In genomic region chr5:74017488-74017887, GRCm38 (mm10) we compare ENCODE assay signal across 17 mouse cellular contexts. TPM values are rescaled to one million over a fixed set of nuclear protein-coding genes. Genes with fewer than 3 reads are reported as not detected.
A peak's percentile ranks its signal among the peaks of the same experiment; 100 is the strongest.
DNase-seq lines count a peak whose midpoint lies in the region; ATAC-seq and TF ChIP-seq lines count a peak whose summit lies in the region.
"Had no signal": no experiment of that assay in that cellular context is flagged by ENCODE, and none has a peak within 500 bp of the region (broad histone marks: within the 10 kb centered on the region; RNA-seq: fewer than 3 reads in every experiment).

No protein-coding gene starts in this region.

- no peak overlapping the region for H3K4me2 ChIP-seq in kidney, embryonic 15.5 days
- H3K4me2 ChIP-seq in intestine, embryonic 16.5 days (ENCODE audit: low read depth, low read length), result no peak overlapping the region
- no peak overlapping the region for H3K4me2 ChIP-seq in kidney, postnatal 0 days (ENCODE audit: low read length)
- H3K4me2 ChIP-seq: forebrain, embryonic 13.5 days; heart, embryonic 12.5 days had no signal

- peak overlapping the region; percentile 49 for H3K27ac ChIP-seq in kidney, adult 2 months (ENCODE audit: insufficient read depth, low read depth, low read length)
- H3K27ac ChIP-seq in kidney, embryonic 15.5 days, result no peak overlapping the region
- H3K27ac ChIP-seq in intestine, embryonic 16.5 days (ENCODE audit: low read length), result no peak overlapping the region
- no peak overlapping the region for H3K27ac ChIP-seq in kidney, postnatal 0 days
- H3K27ac ChIP-seq: embryonic facial prominence, embryonic 10.5 days; forebrain, embryonic 13.5 days; hindbrain, embryonic 10.5 days had no signal

- no peaks in the 10 kb centered on the region for H3K36me3 ChIP-seq in kidney, adult 2 months (ENCODE audit: control insufficient read depth, insufficient read depth, low read length)
- peaks cover 61% of the 10 kb centered on the region for H3K36me3 ChIP-seq in kidney, embryonic 15.5 days
- H3K36me3 ChIP-seq in intestine, embryonic 16.5 days (ENCODE audit: control insufficient read depth, insufficient read depth, low read length), result peaks cover 10% of the 10 kb centered on the region
- peaks cover 19% of the 10 kb centered on the region for H3K36me3 ChIP-seq in kidney, postnatal 0 days (ENCODE audit: insufficient read depth, low read length)

- peak; percentile 84 for DNase-seq in kidney, adult 2 months
- peak; percentile 27 for DNase-seq in kidney, postnatal 0 days (ENCODE audit: low spot score)
- no peak for DNase-seq in cerebellum, postnatal 14 days
- no peak for DNase-seq in layer of hippocampus, adult 9-11 months
- DNase-seq: adrenal gland, adult 2 months; adrenal gland, postnatal 25 days; cerebellum, adult 18-20 months; cerebellum, adult 9-11 months; forebrain, postnatal 0 days; gastrocnemius, postnatal 14 days had no signal

- TF ChIP-seq CTCF in kidney, adult 2 months (conservative IDR thresholded peaks at IDR 0.05; ENCODE audit: insufficient read depth, insufficient read length, low read depth, low read length), result no peak
- no peak for TF ChIP-seq CTCF in kidney, postnatal 0 days (IDR thresholded peaks at IDR 0.05; ENCODE audit: low read depth)

- TF ChIP-seq POLR2A in kidney, adult 2 months (IDR thresholded peaks at IDR 0.05; ENCODE audit: low read depth, low read length), result no peak

- peaks cover 26% of the 10 kb centered on the region for H3K4me1 ChIP-seq in kidney, adult 2 months (ENCODE audit: control insufficient read depth, insufficient read depth, low read length)
- peaks cover 12% of the 10 kb centered on the region for H3K4me1 ChIP-seq in kidney, embryonic 15.5 days
- H3K4me1 ChIP-seq in intestine, embryonic 16.5 days (ENCODE audit: control insufficient read depth, insufficient read depth, low read length), result 0 out of 2 replicates have a peak, but pooled peaks cover 3% of the 10 kb centered on the region
- H3K4me1 ChIP-seq in kidney, postnatal 0 days (replicated peaks; ENCODE audit: insufficient read depth, low read length), result 0 out of 2 replicates have a peak, but pooled peaks cover 6% of the 10 kb centered on the region

- ATAC-seq in kidney, embryonic 15.5 days (replicated peaks; ENCODE audit: low FRiP score), result no peak
- ATAC-seq in intestine, embryonic 16.5 days, result peak; percentile 53; the same call in 1 of the 2 replicates
- no peak; the same call in 1 of the 2 replicates for ATAC-seq in kidney, postnatal 0 days (replicated peaks; ENCODE audit: low FRiP score, low read depth)
- no peak for ATAC-seq in granulocyte monocyte progenitor cell, adult 5-6 weeks (replicated peaks; ENCODE audit: poor library complexity, severe bottlenecking)
- ATAC-seq: forebrain, embryonic 13.5 days; forebrain, postnatal 0 days had no signal

- H3K9ac ChIP-seq in kidney, embryonic 15.5 days, result no peak overlapping the region
- no peak overlapping the region for H3K9ac ChIP-seq in intestine, embryonic 16.5 days (ENCODE audit: low read depth, low read length)
- no peak overlapping the region for H3K9ac ChIP-seq in kidney, postnatal 0 days (ENCODE audit: low read depth, low read length)
- H3K9ac ChIP-seq: forebrain, embryonic 13.5 days; forebrain, postnatal 0 days; heart, embryonic 12.5 days had no signal

- no peak overlapping the region for H3K4me3 ChIP-seq in kidney, adult 2 months (ENCODE audit: insufficient read depth, low read depth, low read length)
- H3K4me3 ChIP-seq in kidney, embryonic 15.5 days (replicated peaks), result no peak overlapping the region
- H3K4me3 ChIP-seq in intestine, embryonic 16.5 days (ENCODE audit: low read length), result no peak overlapping the region
- H3K4me3 ChIP-seq in kidney, postnatal 0 days (replicated peaks; ENCODE audit: low read depth, low read length), result no peak overlapping the region
- H3K4me3 ChIP-seq: embryonic facial prominence, embryonic 10.5 days; forebrain, embryonic 13.5 days; heart, embryonic 12.5 days; hindbrain, embryonic 10.5 days had no signal

- WGBS in kidney, adult 2 months, result 30% methylated on average over 5 of the region's 5 CpGs
- WGBS in kidney, embryonic 15.5 days, result 74% methylated on average over 5 of the region's 5 CpGs
- 67% methylated on average over 5 of the region's 5 CpGs for WGBS in intestine, embryonic 16.5 days
- 69% methylated on average over 5 of the region's 5 CpGs for WGBS in kidney, postnatal 0 days

- H3K27me3 ChIP-seq in kidney, adult 2 months (replicated peaks; ENCODE audit: control insufficient read depth, insufficient read depth, low read length), result no peaks in the 10 kb centered on the region
- H3K27me3 ChIP-seq in kidney, embryonic 15.5 days, result no peaks in the 10 kb centered on the region
- H3K27me3 ChIP-seq in intestine, embryonic 16.5 days (replicated peaks; ENCODE audit: control insufficient read depth, insufficient read depth, low read length), result no peaks in the 10 kb centered on the region
- no peaks in the 10 kb centered on the region for H3K27me3 ChIP-seq in kidney, postnatal 0 days (ENCODE audit: insufficient read depth, low read length)
- H3K27me3 ChIP-seq: forebrain, embryonic 13.5 days; heart, embryonic 12.5 days had no signal

- 0 out of 2 replicates have a peak, but pooled peaks cover 3% of the 10 kb centered on the region for H3K9me3 ChIP-seq in kidney, embryonic 15.5 days (replicated peaks)
- H3K9me3 ChIP-seq in intestine, embryonic 16.5 days (ENCODE audit: control insufficient read depth, low read length), result no peaks in the 10 kb centered on the region
- no peaks in the 10 kb centered on the region for H3K9me3 ChIP-seq in kidney, postnatal 0 days (replicated peaks; ENCODE audit: low read length)
- H3K9me3 ChIP-seq: forebrain, embryonic 13.5 days; heart, embryonic 12.5 days had no signal

RNA-seq across cellular contexts. Expression of gene Usp46, which starts 50.7 kb away (rescaled TPM):
- 6.9 and 9.1 TPM in 2 replicates for polyA plus RNA-seq in kidney, adult 2 months (2012; rRNA removed)
- polyA plus RNA-seq in kidney, embryonic 15.5 days (2015; fragmentation: Nextera tagmentation; extraction: Ambion mirVana), result 28.4 and 29.4 TPM in 2 replicates
- polyA plus RNA-seq in intestine, embryonic 16.5 days (2015; fragmentation: Nextera tagmentation; extraction: Ambion mirVana), result 16.5 and 16.7 TPM in 2 replicates
- 20.4 and 21.3 TPM in 2 replicates for polyA plus RNA-seq in kidney, postnatal 0 days (2015; fragmentation: Nextera tagmentation; extraction: Ambion mirVana)
- total RNA-seq in granulocyte monocyte progenitor cell, adult 5-6 weeks (2014; fragmentation: Nextera tagmentation), result 8.4 and 11.9 TPM in 2 replicates
- 10.9 and 26.9 TPM in 2 replicates for total RNA-seq in granulocyte monocyte progenitor cell, adult 5-6 weeks (2017)

Comparison
In these comparisons a context has a peak if more than half of its experiments do, and no peak if none do; other contexts are left out.
1. DNase-seq: peak in kidney, adult 2 months (single experiment) and kidney, postnatal 0 days (single experiment); none in cerebellum, postnatal 14 days (0 of 2) and layer of hippocampus, adult 9-11 months (single experiment).